Mouse (Mus musculus) liver, embryonic 15.5 days (tissue): ENCODE data around the gene Zfp385b. TPM values are rescaled to one million over a fixed set of nuclear protein-coding genes. Genes with fewer than 3 reads are reported as not detected.

Experiments
- ATAC-seq: fragments of 200-750 bp; cut with Nextera tagmentation; 2 replicates; pipeline ENCODE4 v1.8.0; 2017; ENCODE audit warnings: moderate number of reproducible peaks, mild to moderate bottlenecking, moderate library complexity; ENCODE audit not compliant: insufficient read depth
- H3K27ac ChIP-seq: fragments of 300-500 bp; sonication (generic); replicated peaks from 2 replicates; pipeline ENCODE4 v1.5.1; 2015; ENCODE audit warnings: mild to moderate bottlenecking, inconsistent platforms
- H3K27me3 ChIP-seq: fragments of 300-500 bp; sonication (generic); 2 replicates; pipeline ENCODE4 v1.6.1; 2015; ENCODE audit warnings: mild to moderate bottlenecking, inconsistent platforms
- H3K36me3 ChIP-seq: fragments of 300-500 bp; sonication (generic); replicated peaks from 2 replicates; pipeline ENCODE4 v1.6.1; 2015; ENCODE audit warnings: moderate library complexity, mild to moderate bottlenecking, inconsistent platforms
- H3K4me1 ChIP-seq: fragments of 300-500 bp; sonication (generic); replicated peaks from 2 replicates; pipeline ENCODE4 v1.6.1; 2015; ENCODE audit warnings: inconsistent platforms
- H3K4me2 ChIP-seq: fragments of 300-500 bp; sonication (generic); 2 replicates; pipeline ENCODE4 v1.6.1; 2015; ENCODE audit warnings: moderate library complexity, mild to moderate bottlenecking, inconsistent platforms
- H3K4me3 ChIP-seq: fragments of 300-500 bp; sonication (generic); replicated peaks from 2 replicates; pipeline ENCODE4 v1.5.1; 2015; ENCODE audit warnings: mild to moderate bottlenecking, inconsistent platforms
- H3K9ac ChIP-seq: fragments of 300-500 bp; sonication (generic); 2 replicates; pipeline ENCODE4 v1.6.1; 2015; ENCODE audit warnings: moderate library complexity, mild to moderate bottlenecking, inconsistent platforms
- H3K9me3 ChIP-seq: fragments of 300-500 bp; sonication (generic); replicated peaks from 2 replicates; pipeline ENCODE4 v1.6.1; 2016; ENCODE audit warnings: inconsistent platforms
- WGBS: fragments of 180-500 bp; shearing (Covaris S2); methylation state at CpG from one replicate; pipeline ENCODE4 v1.1.7; 2015; ENCODE audit warnings: mixed read lengths; ENCODE audit not compliant: insufficient replicate concordance; 5-methylcytosine and 5-hydroxymethylcytosine counted together
- polyA plus RNA-seq: library from polyadenylated mRNA; unstranded; fragments of >200 nt; fragmentation: Nextera tagmentation; extraction: Ambion mirVana; gene quantifications from 2 replicates; pipeline ENCODE4 v1.2.1, GENCODE M21; 2015

The Zfp385b gene
- polyA plus RNA-seq, 1 experiment from 2014 or later: 6.7 TPM

GRCm38 (mm10) chr2:77376823-77377222 is 442.6 kb downstream of the Zfp385b start:
- ATAC-seq: no peak
- Histone ChIP-seq H3K27ac (no peak overlapping the region), H3K27me3 (no peaks in the 10 kb centered on the region), H3K9ac (no peak overlapping the region), H3K4me2 (no peak overlapping the region), H3K4me1 (no peaks in the 10 kb centered on the region), H3K9me3 (no peaks in the 10 kb centered on the region), H3K4me3 (no peak overlapping the region), H3K36me3 (no peaks in the 10 kb centered on the region)
- 52% methylated on average over 9 of the region's 9 CpGs for WGBS

GRCm38 (mm10) chr2:77375155-77375554 is 444.3 kb downstream of the Zfp385b start:
- 67% methylated on average over 8 of the region's 8 CpGs for WGBS
- no peaks in the 10 kb centered on the region for H3K9me3 ChIP-seq
- no peaks in the 10 kb centered on the region for H3K27me3 ChIP-seq
- H3K4me1 ChIP-seq: no peaks in the 10 kb centered on the region
- no peak overlapping the region for H3K4me3 ChIP-seq
- H3K4me2 ChIP-seq: no peak overlapping the region
- no peaks in the 10 kb centered on the region for H3K36me3 ChIP-seq
- no peak overlapping the region for H3K27ac ChIP-seq
- H3K9ac ChIP-seq: no peak overlapping the region
- ATAC-seq: no peak

DNA sequence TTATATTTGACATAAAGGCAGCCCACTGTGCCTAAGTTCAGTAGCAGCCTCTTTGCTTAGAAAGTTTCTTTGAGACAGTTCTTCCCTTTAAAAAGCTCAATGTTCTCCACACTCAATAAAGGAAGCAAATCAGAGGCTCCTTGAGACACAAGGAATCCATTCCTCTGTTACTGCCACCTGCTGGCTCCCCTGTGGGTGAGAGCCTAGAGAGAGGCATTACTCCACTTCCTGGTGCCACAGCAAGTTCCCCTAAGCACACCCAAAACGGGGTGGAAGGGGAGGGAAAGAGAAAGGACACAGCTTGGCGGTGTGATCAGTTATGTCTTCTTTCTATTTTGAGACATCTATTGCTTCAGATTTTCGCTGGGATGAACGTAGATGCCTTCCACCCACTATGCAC is 450.3 kb downstream of the Zfp385b start:
- H3K4me2 ChIP-seq: no peak overlapping the region
- WGBS: 42% methylated on average over 4 of the region's 4 CpGs
- no peaks in the 10 kb centered on the region for H3K9me3 ChIP-seq
- no peaks in the 10 kb centered on the region for H3K36me3 ChIP-seq
- no peaks in the 10 kb centered on the region for H3K27me3 ChIP-seq
- no peak overlapping the region for H3K27ac ChIP-seq
- ATAC-seq: no peak
- H3K4me3 ChIP-seq: no peak overlapping the region
- no peaks in the 10 kb centered on the region for H3K4me1 ChIP-seq
- no peak overlapping the region for H3K9ac ChIP-seq

Other genes starting within 250 kb of the Zfp385b start
- 11.7 TPM in 2 replicates for gene Cwc22, start 126.7 kb upstream of the Zfp385b start, polyA plus RNA-seq